Mouse (Mus musculus) layer of hippocampus, adult 9-10 months (tissue): ENCODE measurements at regions not wholly inside any gene's neighbourhood (a gene's known extent, or its start where the extent isn't known, plus 50 kb on each side); places are given as distances from the start of the nearest gene placed in this dataset.
"Not testable (repeated sequence)": the region's sequence is repeated elsewhere in the genome, so short reads cannot be mapped to it uniquely, and the experiment has no call there.

Experiments
- DNase-seq: peaks from one replicate; pipeline ENCODE4 v3.0.0; 2022; ENCODE audit warnings: low spot score

- no peak for DNase-seq
Observed at GRCm38 (mm10) chr9:86092998-86093397, 250.8 kb downstream of the Tpbg start.

- no peak for DNase-seq
Observed at GRCm38 (mm10) chr9:86095460-86095859, 253.3 kb downstream of the Tpbg start.

- DNase-seq = no peak
Observed at GRCm38 (mm10) chr9:86096246-86096645, 254.1 kb downstream of the Tpbg start.

DNA sequence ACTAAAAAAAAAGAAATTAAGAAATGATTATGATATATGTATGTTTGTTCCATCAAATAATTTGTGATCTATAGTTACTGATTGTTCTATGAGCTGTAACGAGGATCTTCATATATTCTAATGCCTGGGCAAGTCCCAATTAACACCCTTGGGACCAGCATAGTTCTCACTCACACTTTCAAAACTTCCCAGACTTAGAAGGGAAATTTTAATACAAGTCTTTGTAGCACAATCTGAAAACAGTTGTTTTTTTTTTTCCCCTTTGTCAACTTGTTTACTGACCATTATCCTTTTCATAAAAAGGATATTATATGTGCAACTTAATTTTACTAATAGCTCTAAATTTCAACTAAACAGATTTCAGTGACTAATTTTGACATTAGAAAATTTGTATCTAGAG is 257.1 kb downstream of the Tpbg start:
- no peak for DNase-seq

GRCm38 (mm10) chr9:86101360-86102086 is 259.3 kb downstream of the Tpbg start:
- DNase-seq = no peak

GRCm38 (mm10) chr9:86103607-86104006 is 261.4 kb downstream of the Tpbg start:
- no peak for DNase-seq

DNA sequence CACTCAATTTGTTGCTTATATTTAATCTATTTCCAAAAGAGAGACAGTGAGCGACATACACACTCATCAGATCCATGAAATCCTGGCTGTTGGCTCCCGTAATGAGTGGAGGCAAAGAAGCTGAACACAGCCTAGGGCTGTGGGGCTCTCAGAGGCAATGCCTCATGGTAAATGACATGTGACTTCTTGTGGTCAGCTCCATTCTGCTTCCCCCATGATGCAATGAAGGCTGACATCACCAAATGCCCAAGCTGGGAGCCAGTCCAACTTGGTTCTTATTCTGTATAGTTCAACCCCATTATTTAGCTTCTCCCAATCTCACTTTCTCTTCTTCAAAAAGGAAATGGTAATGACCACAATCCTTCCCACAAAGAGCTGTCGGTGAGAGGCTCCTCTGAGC is 262.5 kb downstream of the Tpbg start:
- DNase-seq = no peak

- DNase-seq = no peak
Observed at GRCm38 (mm10) chr9:86105851-86106250, 263.7 kb downstream of the Tpbg start.

GRCm38 (mm10) chr9:86109906-86110305 is 267.7 kb downstream of the Tpbg start:
- DNase-seq = no peak

GRCm38 (mm10) chr9:86119370-86119769 is 277.2 kb downstream of the Tpbg start:
- DNase-seq = no peak

- not testable (repeated sequence) for DNase-seq
Observed at GRCm38 (mm10) chr9:86135617-86136016, 293.4 kb downstream of the Tpbg start.

GRCm38 (mm10) chr9:86145903-86146302 is 303.7 kb downstream of the Tpbg start:
- DNase-seq = no peak

- no peak for DNase-seq
Observed at GRCm38 (mm10) chr9:86160316-86160715, 304.4 kb downstream of the Ube2cbp start.

DNA sequence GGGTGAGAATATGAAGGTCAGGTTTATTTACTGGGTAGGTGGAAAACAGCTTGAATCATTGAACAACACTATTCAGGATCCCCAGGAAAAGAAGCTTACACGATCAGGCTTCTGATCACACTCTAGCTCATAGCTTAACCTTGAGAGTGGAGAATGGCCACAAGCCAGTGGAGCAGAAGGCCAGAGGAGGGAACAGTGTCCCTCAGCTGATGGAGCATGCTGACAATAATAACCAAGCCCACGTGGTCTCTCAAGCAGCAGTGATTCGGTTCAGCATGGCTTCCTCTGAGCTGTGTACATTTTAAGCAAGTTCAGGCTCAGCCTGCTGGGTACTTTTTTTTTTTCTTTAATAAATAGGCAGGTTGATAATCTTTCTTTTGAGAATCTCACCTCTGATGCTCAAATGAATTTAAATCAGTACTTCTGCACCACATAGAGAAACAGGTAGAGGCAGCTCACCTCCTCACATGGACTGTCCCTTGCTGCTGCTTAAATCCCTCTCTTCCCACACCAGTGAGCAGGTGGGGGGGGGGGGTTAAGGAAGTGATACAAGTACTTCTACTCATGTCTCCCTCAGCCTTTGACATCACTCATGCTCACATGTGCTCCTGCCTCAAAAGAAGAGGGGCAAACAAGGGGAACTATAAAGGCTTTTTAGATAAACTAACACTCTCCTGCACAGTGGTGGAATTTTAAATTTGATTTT is 298.2 kb downstream of the Ube2cbp start:
- no peak for DNase-seq

- no peak for DNase-seq
Observed at GRCm38 (mm10) chr9:86170756-86171155, 294.0 kb downstream of the Ube2cbp start.

- DNase-seq = no peak
Observed at GRCm38 (mm10) chr9:86186751-86187747, 277.7 kb downstream of the Ube2cbp start.

- no peak for DNase-seq
Observed at GRCm38 (mm10) chr9:86188873-86189272, 275.9 kb downstream of the Ube2cbp start.

- DNase-seq = no peak
Observed at GRCm38 (mm10) chr9:86205041-86205440, 259.7 kb downstream of the Ube2cbp start.

- DNase-seq = no peak
Observed at GRCm38 (mm10) chr9:86208334-86208925, 256.3 kb downstream of the Ube2cbp start.

- no peak for DNase-seq
Observed at GRCm38 (mm10) chr9:86211267-86211666, 253.5 kb downstream of the Ube2cbp start.

- no peak for DNase-seq
Observed at GRCm38 (mm10) chr9:86219669-86220068, 245.1 kb downstream of the Ube2cbp start.

GRCm38 (mm10) chr9:86224530-86224929 is 240.2 kb downstream of the Ube2cbp start:
- DNase-seq = no peak
